Mouse (Mus musculus) central nervous system, embryonic 18 days (tissue): Measurements from ENCODE around the gene Tbx15. TPM values are rescaled to one million over a fixed set of nuclear protein-coding genes. Genes with fewer than 3 reads are reported as not detected.

Source experiments
- polyA plus RNA-seq: library from polyadenylated mRNA; depleted of rRNA; stranded (reverse); fragments of >200 nt; gene quantifications from 2 replicates; pipeline ENCODE4 v1.2.3, GENCODE M21; 2012; rRNA removed

Tbx15 gene
- 1.0 and 2.0 TPM in 2 replicates for polyA plus RNA-seq

GRCm38 (mm10) chr3:99240213-99240720 is at the start of gene Tbx15:
Tbx15 (plus strand) TSS chr3:99240381.

Other genes with a start within 250 kb of the Tbx15 start
- 4.7 and 4.8 TPM in 2 replicates for gene Wars2, start 99.3 kb upstream of the Tbx15 start, polyA plus RNA-seq